Mouse (Mus musculus): ENCODE measurements around the gene Rasgrf2. TPM values are rescaled to one million over a fixed set of nuclear protein-coding genes. Genes with fewer than 3 reads are reported as not detected.

Rasgrf2 gene
- total and polyA plus RNA-seq, 3 experiments, result not detected

DNA sequence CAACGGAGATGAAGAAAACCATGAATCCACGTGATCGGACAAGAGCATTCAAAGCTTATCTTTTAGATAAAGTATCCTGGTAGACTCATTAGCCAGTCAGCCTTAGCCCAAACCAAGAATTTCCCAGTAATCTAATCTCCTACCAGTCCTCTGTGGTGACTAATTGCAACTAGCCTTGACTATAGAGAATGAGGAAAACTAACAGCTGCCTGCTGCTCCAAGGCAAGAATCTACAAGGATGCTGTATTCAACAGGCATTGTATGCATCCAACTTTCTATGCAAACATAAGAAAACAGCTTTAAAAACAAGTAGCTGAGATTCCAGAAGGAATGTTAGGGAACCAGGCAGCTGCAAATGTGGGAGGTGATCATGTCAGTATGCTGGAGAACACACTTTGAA, 149.4 kb downstream of the Rasgrf2 start:
- Histone ChIP-seq H3K4me1 (ENCODE audit: control insufficient read depth in 1 of 2, insufficient read depth in 2 of 2, low read length in 2 of 2) (no peaks in the 10 kb centered on the region), H3K4me3 (ENCODE audit: control insufficient read depth in 1 of 2, insufficient read depth in 1 of 2, low read depth in 2 of 2, low read length in 2 of 2) (no peak overlapping the region), H3K79me2 (ENCODE audit: control insufficient read depth, insufficient read depth, low read length, poor library complexity) (no peaks in the 10 kb centered on the region), H3K27me3 (ENCODE audit: control insufficient read depth in 1 of 2, insufficient read depth in 2 of 2, low read length in 2 of 2) (peaks cover 0 to 1% of the 10 kb centered on the region in 2 experiments; a peak in 2 of 4 replicates), H3K27ac (ENCODE audit: control insufficient read depth, low read depth, low read length) (no peak overlapping the region), H3K9me3 (replicated peaks; ENCODE audit: insufficient read depth, low read length) (no peaks in the 10 kb centered on the region), H3K36me3 (ENCODE audit: control insufficient read depth in 1 of 2, insufficient read depth in 2 of 2, low read length in 2 of 2) (no peaks in the 10 kb centered on the region), H3K9ac (ENCODE audit: control insufficient read depth, low read depth, low read length, poor library complexity, severe bottlenecking) (no peak overlapping the region)
- no peak for DNase-seq (ENCODE audit: low read depth, low spot score)
- TF ChIP-seq CTCF (IDR thresholded peaks at IDR 0.05 in 2 of 3, conservative IDR thresholded peaks at IDR 0.05 in 1 of 3; ENCODE audit: control insufficient read depth in 1 of 3, insufficient read depth in 1 of 3, low read depth in 2 of 3, low read length in 3 of 3, poor library complexity in 1 of 3, severe bottlenecking in 1 of 3) (no peak), UBTF (IDR thresholded peaks at IDR 0.05; ENCODE audit: borderline replicate concordance, insufficient read depth, low read depth, low read length) (no peak), SMC3 (IDR thresholded peaks at IDR 0.05; ENCODE audit: low read depth, low read length) (no peak), MAZ (IDR thresholded peaks at IDR 0.05; ENCODE audit: low read depth, low read length) (no peak), POLR2AphosphoS5 (IDR thresholded peaks at IDR 0.05; ENCODE audit: borderline replicate concordance, low read depth, low read length) (no peak), USF2 (IDR thresholded peaks at IDR 0.05; ENCODE audit: borderline replicate concordance in 1 of 2, insufficient read depth in 1 of 2, low read depth in 1 of 2, low read length in 2 of 2) (no peak), NELFE (IDR thresholded peaks at IDR 0.05; ENCODE audit: low read depth, low read length) (no peak)

DNA sequence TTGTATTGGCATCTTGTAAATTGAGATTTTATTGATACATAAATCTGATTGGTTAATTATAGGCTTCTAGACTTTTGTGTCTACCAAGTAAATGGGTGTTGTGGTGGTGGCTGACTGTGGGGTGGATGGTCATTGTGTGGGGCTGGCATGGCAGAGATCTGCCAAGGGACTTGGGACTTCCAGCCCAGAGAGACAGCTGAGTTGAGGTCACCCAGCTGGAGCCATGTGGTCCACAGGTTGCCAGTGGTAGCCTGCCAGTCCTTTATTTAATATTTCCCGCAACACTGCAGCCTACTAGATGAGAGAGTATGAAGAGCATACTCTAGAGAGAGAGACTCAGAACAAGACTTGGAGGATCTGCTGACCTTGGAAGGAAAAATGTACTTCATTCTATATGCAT, 150.0 kb downstream of the Rasgrf2 start:
- Histone ChIP-seq H3K9me3 (replicated peaks; ENCODE audit: insufficient read depth, low read length) (no peaks in the 10 kb centered on the region), H3K27ac (ENCODE audit: control insufficient read depth, low read depth, low read length) (no peak overlapping the region), H3K36me3 (ENCODE audit: control insufficient read depth in 1 of 2, insufficient read depth in 2 of 2, low read length in 2 of 2) (no peaks in the 10 kb centered on the region), H3K79me2 (ENCODE audit: control insufficient read depth, insufficient read depth, low read length, poor library complexity) (no peaks in the 10 kb centered on the region), H3K4me3 (ENCODE audit: control insufficient read depth in 1 of 2, insufficient read depth in 1 of 2, low read depth in 2 of 2, low read length in 2 of 2) (no peak overlapping the region), H3K27me3 (ENCODE audit: control insufficient read depth in 1 of 2, insufficient read depth in 2 of 2, low read length in 2 of 2) (peaks cover 0 to 1% of the 10 kb centered on the region in 2 experiments; a peak in 2 of 4 replicates), H3K4me1 (ENCODE audit: control insufficient read depth in 1 of 2, insufficient read depth in 2 of 2, low read length in 2 of 2) (no peaks in the 10 kb centered on the region), H3K9ac (ENCODE audit: control insufficient read depth, low read depth, low read length, poor library complexity, severe bottlenecking) (no peak overlapping the region)
- TF ChIP-seq GABPA (IDR thresholded peaks at IDR 0.05; ENCODE audit: low read depth, low read length), result no peak
- no peak for TF ChIP-seq TCF12 (IDR thresholded peaks at IDR 0.05; ENCODE audit: low read depth, low read length)
- no peak for TF ChIP-seq POLR2A (IDR thresholded peaks at IDR 0.05; ENCODE audit: control insufficient read depth in 1 of 2, insufficient read depth in 1 of 2, low read depth in 1 of 2, low read length in 2 of 2, poor library complexity in 1 of 2)
- no peak for TF ChIP-seq NRF1 (IDR thresholded peaks at IDR 0.05; ENCODE audit: insufficient read depth, low read depth, low read length, poor library complexity, severe bottlenecking)
- TF ChIP-seq KAT2A (conservative IDR thresholded peaks at IDR 0.05; ENCODE audit: low read depth, low read length), result no peak
- no peak for TF ChIP-seq BHLHE40 (IDR thresholded peaks at IDR 0.05; ENCODE audit: borderline replicate concordance, low read depth, low read length)
- TF ChIP-seq ETS1 (IDR thresholded peaks at IDR 0.05; ENCODE audit: low read depth, low read length), result no peak
- TF ChIP-seq RCOR1 (IDR thresholded peaks at IDR 0.05; ENCODE audit: low read depth, low read length), result no peak
- TF ChIP-seq MAFK (IDR thresholded peaks at IDR 0.05; ENCODE audit: borderline replicate concordance, low read depth, low read length), result no peak
- DNase-seq (ENCODE audit: low read depth, low spot score), result no peak
